Mouse (Mus musculus) stomach, postnatal 0 days (tissue): ENCODE data around the gene Stox2.

Source experiments
- CTCF ChIP-seq: IDR thresholded peaks from 2 replicates; pipeline ENCODE4 v1.5.1; 2016; ENCODE audit warnings: antibody characterized with exemption, low read depth, mild to moderate bottlenecking, moderate library complexity
- EP300 ChIP-seq: optimal IDR thresholded peaks from 2 replicates; pipeline ENCODE3; 2016; ENCODE audit warnings: antibody characterized with exemption

DNA sequence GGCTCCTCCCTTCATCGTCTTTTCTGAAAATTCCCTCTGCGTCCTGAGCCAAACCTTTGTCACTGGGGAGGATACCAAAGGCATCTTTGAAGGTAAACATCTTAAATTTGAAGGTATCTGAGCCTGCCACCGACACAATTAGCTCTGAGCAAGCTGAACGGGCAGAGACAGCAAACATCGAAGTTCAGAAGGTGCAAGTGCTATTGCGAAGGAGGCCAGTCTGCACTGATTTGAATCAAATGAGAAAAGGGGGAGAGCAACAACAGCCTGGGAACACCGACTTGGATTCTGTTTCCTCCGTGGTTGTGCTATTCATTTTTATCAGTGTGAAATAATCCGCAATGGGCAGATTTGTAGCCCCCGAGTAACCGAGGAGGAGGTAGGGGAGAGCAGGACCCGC lies 202.5 kb downstream of the Stox2 start:
- no peak for TF ChIP-seq CTCF
- no peak for TF ChIP-seq EP300
